Mouse (Mus musculus) lung, postnatal 36 days (tissue): ENCODE measurements around the gene Herc2.

Experiments used
- DNase-seq: peaks from one replicate; pipeline ENCODE4 v3.0.0; 2022; ENCODE audit warnings: mixed read lengths

The Herc2 gene

GRCm38 (mm10) chr7:56071724-56072123 is 21.7 kb downstream of the Herc2 start:
- no peak for DNase-seq

- no peak for DNase-seq
Measured at GRCm38 (mm10) chr7:56083034-56083433, 33.0 kb downstream of the Herc2 start.

GRCm38 (mm10) chr7:56089097-56089496 is 39.1 kb downstream of the Herc2 start:
- DNase-seq, result peak; percentile 61

GRCm38 (mm10) chr7:56091445-56091844 is 41.4 kb downstream of the Herc2 start:
- no peak for DNase-seq

- DNase-seq, result no peak
Measured at GRCm38 (mm10) chr7:56102293-56102847, 52.4 kb downstream of the Herc2 start.

GRCm38 (mm10) chr7:56112999-56113398 is 63.0 kb downstream of the Herc2 start:
- no peak for DNase-seq

- DNase-seq, result no peak
Measured at GRCm38 (mm10) chr7:56114148-56114547, 64.2 kb downstream of the Herc2 start.

- DNase-seq, result no peak
Measured at GRCm38 (mm10) chr7:56120968-56121367, 71.0 kb downstream of the Herc2 start.

- DNase-seq, result no peak
Measured at GRCm38 (mm10) chr7:56121425-56121824, 71.4 kb downstream of the Herc2 start.

- DNase-seq, result no peak
Measured at GRCm38 (mm10) chr7:56128080-56128479, 78.1 kb downstream of the Herc2 start.

- DNase-seq, result no peak
Measured at GRCm38 (mm10) chr7:56129577-56129976, 79.6 kb downstream of the Herc2 start.

GRCm38 (mm10) chr7:56131548-56131947 is 81.6 kb downstream of the Herc2 start:
- peak; percentile 27 for DNase-seq

- no peak for DNase-seq
Measured at GRCm38 (mm10) chr7:56138706-56139105, 88.7 kb downstream of the Herc2 start.

- no peak for DNase-seq
Measured at GRCm38 (mm10) chr7:56146424-56146823, 96.4 kb downstream of the Herc2 start.

- no peak for DNase-seq
Measured at GRCm38 (mm10) chr7:56148925-56149324, 98.9 kb downstream of the Herc2 start.

- no peak for DNase-seq
Measured at GRCm38 (mm10) chr7:56151885-56152676, 102.1 kb downstream of the Herc2 start.

- no peak for DNase-seq
Measured at GRCm38 (mm10) chr7:56153161-56153560, 103.2 kb downstream of the Herc2 start.

- DNase-seq, result no peak
Measured at GRCm38 (mm10) chr7:56153625-56154024, 103.6 kb downstream of the Herc2 start.

GRCm38 (mm10) chr7:56163316-56163715 is 113.3 kb downstream of the Herc2 start:
- no peak for DNase-seq

- no peak for DNase-seq
Measured at GRCm38 (mm10) chr7:56168713-56169112, 118.7 kb downstream of the Herc2 start.

GRCm38 (mm10) chr7:56177371-56177770 is 127.4 kb downstream of the Herc2 start:
- no peak for DNase-seq

- no peak for DNase-seq
Measured at GRCm38 (mm10) chr7:56191041-56191440, 141.0 kb downstream of the Herc2 start.

- DNase-seq, result no peak
Measured at GRCm38 (mm10) chr7:56191661-56192060, 141.7 kb downstream of the Herc2 start.

GRCm38 (mm10) chr7:56201483-56202218 is 151.7 kb downstream of the Herc2 start:
- DNase-seq, result no peak
